Mouse (Mus musculus): ENCODE data around the gene Mgrn1.

Gene Mgrn1

GRCm38 (mm10) chr16:4879101-4879707, 6.8 kb upstream of the Mgrn1 start:
- no peak for DNase-seq (ENCODE audit: low spot score)

- peak; percentile 83 for DNase-seq (ENCODE audit: low spot score)
These were observed 6.3 kb upstream of the Mgrn1 start for GRCm38 (mm10) chr16:4879708-4880124.

GRCm38 (mm10) chr16:4880136-4880825, 5.8 kb upstream of the Mgrn1 start, which contains the start of gene Ubald1:
Gene Ubald1 (minus strand): TSS chr16:4880315.
- peak; percentile 99 for DNase-seq (ENCODE audit: low spot score)

GRCm38 (mm10) chr16:4881400-4882351, 4.4 kb upstream of the Mgrn1 start:
- no peak for DNase-seq (ENCODE audit: low spot score)

DNA sequence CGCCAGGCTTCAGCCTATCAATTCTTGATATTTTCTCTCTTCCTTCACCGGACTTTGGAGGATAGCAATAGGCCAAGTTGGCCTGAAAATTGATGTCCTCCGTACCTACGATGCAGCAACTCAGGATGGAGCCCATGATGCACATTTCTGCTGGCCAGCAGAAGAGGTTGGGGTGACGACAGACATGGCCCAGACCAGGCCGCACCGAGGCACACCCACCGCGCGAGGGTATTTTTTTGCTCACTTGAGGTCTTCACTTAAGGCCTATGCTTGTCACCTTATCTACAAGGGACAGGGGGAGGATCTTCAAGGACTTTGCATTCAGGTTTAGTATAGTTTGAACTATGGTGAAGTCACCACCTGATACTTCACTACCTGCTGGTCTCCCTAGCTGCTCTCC, 1.1 kb upstream of the Mgrn1 start:
- DNase-seq (ENCODE audit: low spot score) = no peak

DNA sequence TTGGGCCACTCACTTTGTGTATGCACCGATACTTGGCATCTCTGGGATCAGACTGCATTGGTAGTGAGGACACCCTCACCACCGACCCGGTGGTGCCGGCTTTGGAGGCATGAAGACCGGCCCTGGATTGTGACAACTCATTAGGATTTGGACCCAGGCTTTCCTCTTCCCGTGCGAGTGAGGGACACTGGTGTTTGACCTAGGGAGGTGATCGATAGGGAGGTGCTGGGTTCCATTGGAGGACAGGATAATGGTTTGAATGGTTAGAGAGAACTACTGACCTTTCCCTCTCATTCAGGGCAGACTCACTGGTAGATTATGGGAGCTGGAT, 606 bp downstream of the Mgrn1 start:
- DNase-seq (ENCODE audit: low spot score) = no peak

GRCm38 (mm10) chr16:4890201-4890709, 4.2 kb downstream of the Mgrn1 start:
- no peak for DNase-seq (ENCODE audit: low spot score)

DNA sequence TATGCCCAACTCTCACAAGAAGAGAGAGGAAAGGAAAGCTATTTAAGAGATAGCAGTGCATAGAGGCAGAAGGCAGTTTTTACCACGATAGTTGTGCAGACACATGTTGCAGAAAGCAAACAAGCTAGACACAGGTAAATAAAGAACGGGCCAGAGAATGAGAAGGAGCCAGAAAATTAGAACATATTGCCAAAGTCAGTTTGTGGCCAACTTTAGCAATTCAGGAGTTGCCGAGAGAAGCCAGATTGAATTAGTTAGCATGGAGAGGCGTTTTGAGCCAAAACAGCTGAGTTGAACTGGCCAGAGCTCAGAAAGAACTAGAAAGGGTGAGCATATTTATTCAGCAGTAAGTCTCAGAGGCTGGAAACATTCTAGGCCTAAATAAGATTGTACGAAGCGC, 6.1 kb downstream of the Mgrn1 start:
- no peak for DNase-seq (ENCODE audit: low spot score)

DNA sequence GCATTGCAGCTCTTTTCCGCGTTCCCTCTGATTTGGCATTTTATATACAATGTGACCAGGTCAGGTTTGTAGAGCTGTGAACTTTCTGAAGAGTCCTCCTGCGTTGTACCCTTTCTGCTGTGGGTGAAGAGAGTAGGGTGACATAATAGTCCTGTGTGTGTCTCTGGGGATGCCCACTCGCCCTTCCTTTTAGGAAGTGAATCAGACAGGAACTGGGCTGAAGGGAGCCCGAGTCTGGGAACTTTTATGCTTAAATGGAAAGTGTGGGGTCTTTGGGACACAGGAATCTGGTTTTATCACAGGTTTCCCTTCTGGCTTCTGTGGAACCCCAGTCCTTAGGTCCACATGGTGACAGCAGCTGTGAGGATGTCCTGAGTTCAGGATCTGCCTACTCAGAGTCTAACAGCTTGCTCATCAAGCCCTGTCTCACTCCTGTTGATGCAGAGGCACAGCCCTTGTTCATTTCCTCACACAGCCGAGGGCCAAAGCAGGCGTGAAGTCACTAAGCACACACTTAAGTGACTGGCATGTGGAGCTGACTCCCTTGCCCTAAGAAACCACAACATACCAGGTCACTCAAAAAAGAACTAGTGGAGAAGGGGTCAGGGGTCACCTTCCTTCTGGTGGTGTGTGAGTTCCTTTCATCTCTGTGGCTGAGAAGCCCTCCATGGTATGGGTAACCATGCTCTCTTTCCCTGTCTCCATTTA, 8.3 kb downstream of the Mgrn1 start:
- DNase-seq (ENCODE audit: low spot score) = no peak

- DNase-seq (ENCODE audit: low spot score) = no peak
These were observed 10.4 kb downstream of the Mgrn1 start for GRCm38 (mm10) chr16:4896249-4897027.

GRCm38 (mm10) chr16:4897146-4897730, 11.2 kb downstream of the Mgrn1 start:
- no peak for DNase-seq (ENCODE audit: low spot score)

DNA sequence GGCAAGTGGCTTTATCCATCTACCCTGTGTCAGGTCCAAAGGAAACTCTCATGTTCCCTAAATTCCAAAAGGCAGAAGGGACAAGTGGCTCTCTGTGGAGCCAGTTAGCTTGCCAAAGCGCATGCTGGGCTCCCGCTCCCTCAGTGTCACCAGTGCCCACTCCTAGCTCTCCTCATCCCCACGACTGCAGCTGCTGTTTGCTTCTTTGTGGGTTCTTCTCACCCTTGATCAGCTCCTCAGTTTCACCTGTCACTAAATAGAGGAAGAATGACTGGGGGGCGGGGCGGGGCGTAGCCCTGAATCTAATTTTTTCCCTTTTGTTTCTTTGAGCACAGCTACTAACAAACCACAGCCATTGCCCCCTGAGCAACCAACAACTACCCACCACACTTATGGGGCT, 12.8 kb downstream of the Mgrn1 start:
- DNase-seq (ENCODE audit: low spot score) = no peak

DNA sequence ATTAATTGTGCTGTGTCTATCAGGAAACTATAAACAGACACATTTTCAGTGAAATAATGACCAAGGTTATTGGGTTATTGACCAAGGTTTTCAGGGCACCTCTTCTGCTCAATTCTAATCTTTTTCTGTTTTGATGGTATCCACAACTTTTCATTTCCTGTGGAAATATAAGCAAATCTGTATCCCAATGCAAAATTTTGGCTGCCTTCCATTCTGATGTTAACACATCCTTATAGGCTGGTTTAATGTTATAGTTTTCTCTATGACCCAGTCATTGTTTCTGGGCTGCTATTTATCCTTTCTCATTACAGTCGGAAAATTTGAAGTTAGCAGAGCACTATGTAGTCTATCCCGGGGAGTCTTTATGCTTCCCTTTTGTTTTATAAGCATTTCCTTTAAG, 13.7 kb downstream of the Mgrn1 start:
- DNase-seq (ENCODE audit: low spot score) = no peak

GRCm38 (mm10) chr16:4901167-4901566, 15.1 kb downstream of the Mgrn1 start:
- DNase-seq (ENCODE audit: low spot score) = no peak

GRCm38 (mm10) chr16:4902390-4902789, 16.3 kb downstream of the Mgrn1 start:
- DNase-seq (ENCODE audit: low spot score) = no peak

GRCm38 (mm10) chr16:4903491-4904102, 17.5 kb downstream of the Mgrn1 start:
- DNase-seq (ENCODE audit: low spot score) = no peak

DNA sequence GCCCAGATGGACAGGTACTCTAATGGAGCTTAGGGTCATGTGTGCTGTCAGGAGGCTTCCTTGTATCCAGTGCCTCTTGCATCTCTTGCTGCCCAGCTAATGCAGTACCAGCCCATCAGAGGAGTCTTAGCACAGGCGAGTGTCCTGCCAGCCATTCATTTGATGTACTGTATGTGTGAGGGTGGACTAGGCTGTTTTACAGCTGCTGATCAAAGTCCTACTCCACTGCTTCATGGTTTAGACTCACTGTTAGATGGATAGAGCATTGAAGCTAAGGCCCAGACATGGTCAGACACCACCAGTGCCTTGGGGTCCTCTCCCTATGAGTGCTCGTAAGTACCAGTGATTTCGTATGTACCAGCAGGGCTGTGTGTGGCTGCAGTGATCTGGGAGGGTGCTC, 18.8 kb downstream of the Mgrn1 start:
- no peak for DNase-seq (ENCODE audit: low spot score)

- no peak for DNase-seq (ENCODE audit: low spot score)
These were observed 19.5 kb downstream of the Mgrn1 start for GRCm38 (mm10) chr16:4905591-4905990.

DNA sequence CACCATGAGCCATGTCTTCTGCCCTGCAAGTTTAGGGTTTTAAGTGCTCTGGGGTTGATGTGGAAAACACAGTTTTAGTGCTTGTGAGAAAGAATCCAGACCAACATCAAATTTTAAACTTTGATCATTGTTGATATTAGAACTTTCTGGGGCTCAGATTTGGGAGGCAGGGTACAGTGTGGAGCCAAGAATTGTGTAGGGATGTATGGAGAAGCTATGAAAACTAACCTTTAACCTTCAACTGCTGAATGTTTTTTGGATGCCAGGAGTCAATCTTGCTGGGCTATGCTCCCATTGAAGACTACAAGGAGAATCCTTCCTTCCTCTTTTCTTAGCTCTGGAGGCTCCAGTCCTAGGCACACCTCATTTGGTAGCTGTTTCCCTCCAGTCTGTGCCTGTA, 20.5 kb downstream of the Mgrn1 start:
- DNase-seq (ENCODE audit: low spot score) = no peak

DNA sequence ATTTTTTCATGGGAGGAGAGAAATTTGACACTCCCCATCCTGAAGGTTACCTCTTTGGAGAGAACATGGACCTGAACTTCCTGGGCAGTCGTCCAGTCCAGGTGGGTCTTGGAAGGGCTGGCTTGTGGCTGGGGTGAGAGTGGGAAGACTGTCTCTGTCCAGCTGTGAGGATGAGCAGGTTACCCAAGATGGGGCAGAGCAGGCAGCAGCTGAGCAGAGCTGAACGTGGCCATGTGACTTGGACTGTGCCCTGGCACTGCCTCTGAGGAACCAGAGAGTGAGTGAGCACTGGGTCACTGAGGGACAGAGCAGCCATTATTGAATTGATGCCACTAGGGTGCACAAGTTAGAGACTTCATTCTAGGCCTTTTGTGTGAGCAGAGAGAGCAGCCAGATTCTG, 21.3 kb downstream of the Mgrn1 start:
- no peak for DNase-seq (ENCODE audit: low spot score)

Measured in layer of hippocampus, adult 9-10 months (tissue).